Mouse (Mus musculus): ENCODE results near the gene Lrfn2.

The Lrfn2 gene

GRCm38 (mm10) chr17:49124642-49125041 is 192.5 kb downstream of the Lrfn2 start:
- in situ Hi-C loops (cut with MboI, MseI), result no loop called here
